Mouse (Mus musculus) lung, adult 2 months (tissue): Measurements from ENCODE around the gene Apbb2.

Experiments
- CTCF ChIP-seq: fragments of 200-500 bp; IDR thresholded peaks from 2 replicates; pipeline ENCODE4 v1.5.1; 2011; ENCODE audit warnings: mild to moderate bottlenecking, low read length, control low read depth; ENCODE audit not compliant: insufficient read depth
- POLR2A ChIP-seq: fragments of 200-500 bp; IDR thresholded peaks from 2 replicates; pipeline ENCODE4 v1.6.1; 2011; ENCODE audit warnings: low read depth, mild to moderate bottlenecking, control low read depth, low read length, borderline replicate concordance; ENCODE audit errors: extremely low read depth

GRCm38 (mm10) chr5:66523681-66524503 lies 94.7 kb downstream of the Apbb2 start:
- TF ChIP-seq POLR2A (no peak), CTCF (no peak)
